Mouse (Mus musculus): ENCODE measurements around the gene Myo19.

- TF ChIP-seq CTCF (conservative IDR thresholded peaks at IDR 0.05; ENCODE audit: low read length) (no peak), POU5F1 (IDR thresholded peaks at IDR 0.05; ENCODE audit: borderline replicate concordance, low read length) (no peak), NANOG (IDR thresholded peaks at IDR 0.05; ENCODE audit: borderline replicate concordance, low read length) (no peak)
These were observed 24.7 kb upstream of the Myo19 start for GRCm38 (mm10) chr11:84855285-84855684.

All from E14TG2a.4 (cell line).